Mouse (Mus musculus) lung, adult 18-20 months (tissue): ENCODE measurements around the gene Fam81a.

ENCODE experiments used
- DNase-seq, 2 experiments: peaks; one replicate each; pipeline ENCODE4 v3.0.0; 2022; ENCODE audit warnings: mixed read lengths in 2 of 2

Gene Fam81a

DNA sequence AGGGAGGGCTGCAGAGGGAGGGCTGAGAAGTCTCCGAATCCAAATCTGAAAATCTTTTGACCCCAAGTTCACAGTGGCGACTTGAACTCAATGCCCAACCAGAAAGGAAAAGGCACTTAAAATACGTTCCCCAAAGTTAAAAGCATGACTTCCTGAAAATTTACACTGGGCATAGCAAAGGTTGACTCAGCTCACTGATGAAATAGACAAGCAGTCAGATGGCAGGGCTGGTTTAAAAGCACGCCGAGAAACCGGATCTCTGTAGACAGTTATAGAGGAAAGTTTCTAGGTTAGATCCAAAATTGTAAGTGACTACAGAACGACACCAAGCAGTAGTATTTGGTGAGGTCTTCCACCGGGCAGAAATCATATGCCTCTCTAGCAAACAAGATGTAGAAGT is 92.5 kb downstream of the Fam81a start:
- DNase-seq: no peak

DNA sequence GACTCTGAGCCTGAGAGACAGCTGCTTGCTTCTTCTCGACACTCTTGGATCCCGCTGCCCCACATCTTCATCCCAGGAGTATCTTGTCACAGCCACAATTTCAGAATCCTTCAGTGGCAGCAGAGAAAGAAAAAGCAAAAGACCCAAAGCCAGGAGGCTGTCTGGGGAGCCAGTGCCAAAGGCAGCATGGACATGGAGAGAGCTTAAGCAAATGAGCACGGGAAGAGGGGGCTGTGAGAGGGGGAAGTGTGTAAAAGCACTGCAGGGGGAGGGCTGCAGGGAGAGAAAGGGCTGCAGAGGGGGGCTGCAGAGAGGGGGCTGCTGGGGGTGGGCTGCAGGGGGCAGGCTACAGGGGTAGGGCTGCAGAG is 93.0 kb downstream of the Fam81a start:
- DNase-seq: no peak

DNA sequence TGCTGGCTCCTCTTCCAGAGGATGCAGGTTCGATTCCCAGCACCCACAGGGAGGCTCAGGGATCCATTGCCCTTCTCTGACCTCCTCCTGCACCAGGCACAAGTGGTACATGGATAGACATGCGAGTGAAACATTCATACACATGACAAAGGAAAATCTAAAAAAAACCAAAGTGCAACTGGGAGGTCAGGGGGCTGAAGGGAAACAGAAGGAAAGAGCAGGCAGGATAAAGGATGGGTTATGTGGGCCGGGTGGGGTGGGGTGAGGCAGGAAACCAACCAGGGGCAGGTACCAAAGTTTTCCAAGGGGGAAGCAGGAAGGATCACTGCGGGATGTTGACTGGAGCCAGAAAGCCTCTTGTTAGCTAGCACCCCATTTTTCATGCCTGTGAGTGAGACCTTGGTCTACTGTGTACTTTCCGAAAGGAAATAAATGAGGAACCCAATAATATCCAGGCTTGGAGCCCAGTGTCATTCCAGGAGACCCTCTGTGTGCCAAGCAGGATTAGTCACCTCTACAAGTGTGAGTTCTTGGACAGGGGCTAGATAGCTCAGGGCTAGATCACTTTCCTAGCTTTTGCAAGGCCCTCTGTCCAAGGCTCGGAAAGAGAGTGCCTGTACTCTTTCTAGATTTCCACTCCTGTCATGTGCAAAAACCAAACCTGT is 93.5 kb downstream of the Fam81a start:
- no peak for DNase-seq

DNA sequence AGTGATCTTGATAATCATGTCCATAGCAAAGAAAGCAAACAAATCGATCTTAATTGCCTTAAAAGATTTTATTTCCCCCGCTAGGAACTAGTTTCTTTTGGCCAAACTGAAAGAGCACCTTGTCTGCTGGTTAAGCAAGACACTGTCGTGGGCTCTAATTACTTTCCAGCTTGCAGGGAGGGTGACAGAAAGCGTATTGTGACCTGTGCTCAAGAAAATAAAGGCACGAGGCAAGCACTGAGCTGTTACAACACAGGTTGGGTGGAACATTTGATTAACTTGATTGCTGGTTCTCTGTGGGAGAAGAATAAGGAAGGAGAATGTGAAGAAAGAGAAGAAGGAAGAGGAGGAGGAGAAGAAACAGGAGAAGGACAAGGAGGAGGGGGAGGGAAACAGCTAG is 94.1 kb downstream of the Fam81a start:
- no peak for DNase-seq

DNA sequence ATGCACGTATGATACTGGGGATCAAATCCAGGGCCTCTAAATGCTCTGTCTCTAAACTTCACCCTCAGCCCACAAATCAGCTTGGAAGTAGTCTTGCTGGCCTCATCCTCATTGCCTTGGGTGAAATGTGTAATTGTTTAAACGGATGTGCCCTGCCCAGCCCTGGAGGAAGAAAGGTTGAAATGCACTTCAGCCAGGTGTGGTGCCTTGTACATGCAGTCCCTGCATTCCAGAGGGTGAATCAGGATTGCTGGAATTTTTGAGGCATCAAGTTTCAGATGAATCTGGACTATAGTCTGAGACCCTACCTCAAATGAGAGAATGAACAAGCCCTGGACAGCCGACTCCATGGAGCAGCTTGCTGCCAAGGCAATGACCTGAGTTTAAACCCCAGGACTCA is 94.5 kb downstream of the Fam81a start:
- DNase-seq: no peak

DNA sequence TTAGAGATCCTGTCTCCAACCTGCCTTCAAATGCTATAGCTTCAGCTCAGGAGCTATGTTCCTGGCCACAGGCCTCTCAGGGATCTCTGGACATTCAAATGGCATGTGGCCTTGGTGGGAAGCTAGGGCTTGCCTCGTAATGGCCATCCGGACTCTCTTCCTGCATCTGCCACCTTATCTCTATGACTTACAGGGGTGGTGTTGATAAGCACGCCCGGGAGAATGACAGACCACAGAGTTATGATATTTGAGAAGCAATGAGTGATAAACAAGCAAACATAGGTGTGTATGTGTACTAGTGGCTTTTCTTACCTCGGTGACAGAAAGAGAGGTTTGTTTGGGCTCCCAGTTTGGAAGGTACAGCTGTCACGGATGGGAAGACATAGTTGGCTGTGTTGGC is 96.1 kb downstream of the Fam81a start:
- no peak for DNase-seq

DNA sequence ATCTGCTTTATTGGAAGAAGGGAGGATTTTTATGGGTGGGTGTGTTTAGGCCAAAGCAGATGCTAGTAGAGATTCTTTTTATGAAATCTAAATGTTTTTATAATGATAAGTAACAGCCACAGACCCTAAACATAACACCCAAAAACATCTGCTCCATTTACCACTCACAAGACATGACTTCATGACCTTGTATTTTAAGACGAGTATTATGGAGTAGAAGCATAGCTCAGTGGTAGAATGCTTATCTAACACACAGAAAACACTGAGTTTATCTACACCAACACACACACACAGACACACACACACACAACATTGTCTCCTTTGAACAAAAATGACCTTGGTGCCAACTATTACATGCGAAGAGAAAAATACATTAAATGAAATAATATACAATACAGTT is 97.5 kb downstream of the Fam81a start:
- DNase-seq: no peak

DNA sequence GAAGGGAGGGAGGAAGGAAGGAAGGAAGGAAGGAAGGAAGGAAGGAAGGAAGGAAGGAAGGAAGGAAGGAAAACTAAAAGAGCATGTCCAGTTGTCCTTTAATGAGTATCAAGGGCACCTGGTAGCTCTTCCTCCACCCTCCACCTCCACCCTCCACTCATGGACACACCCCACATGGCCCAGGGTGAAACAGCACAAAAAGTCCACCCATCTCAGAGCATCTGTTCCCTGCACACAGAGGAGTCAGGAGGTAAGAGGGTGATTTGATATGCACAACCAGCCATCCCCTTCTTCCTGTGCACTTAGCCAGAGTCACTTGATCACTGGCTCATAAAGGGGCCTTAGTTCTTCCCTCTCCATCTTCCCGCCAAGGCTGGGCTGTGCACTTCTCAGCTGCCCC is 99.4 kb downstream of the Fam81a start:
- DNase-seq: no peak

DNA sequence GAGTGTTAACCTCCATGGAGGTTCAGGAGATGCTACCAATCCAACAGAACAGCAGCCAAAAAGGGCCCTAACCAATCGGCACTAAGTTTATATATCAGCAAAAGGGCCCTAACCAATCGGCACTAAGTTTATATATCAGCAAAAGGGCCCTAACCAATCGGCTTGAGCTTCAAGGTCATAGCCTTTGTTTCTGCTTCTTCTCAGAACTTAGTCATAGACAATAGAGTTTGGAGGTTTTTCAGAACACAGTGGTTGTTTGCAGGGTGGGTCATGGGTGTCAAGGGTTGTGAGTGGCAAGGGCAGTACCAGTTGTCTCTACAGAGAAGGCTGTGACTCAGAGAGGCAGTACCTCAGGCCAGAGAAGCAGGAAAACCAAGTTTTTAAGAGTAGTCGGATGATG is 100.2 kb downstream of the Fam81a start:
- no peak for DNase-seq

DNA sequence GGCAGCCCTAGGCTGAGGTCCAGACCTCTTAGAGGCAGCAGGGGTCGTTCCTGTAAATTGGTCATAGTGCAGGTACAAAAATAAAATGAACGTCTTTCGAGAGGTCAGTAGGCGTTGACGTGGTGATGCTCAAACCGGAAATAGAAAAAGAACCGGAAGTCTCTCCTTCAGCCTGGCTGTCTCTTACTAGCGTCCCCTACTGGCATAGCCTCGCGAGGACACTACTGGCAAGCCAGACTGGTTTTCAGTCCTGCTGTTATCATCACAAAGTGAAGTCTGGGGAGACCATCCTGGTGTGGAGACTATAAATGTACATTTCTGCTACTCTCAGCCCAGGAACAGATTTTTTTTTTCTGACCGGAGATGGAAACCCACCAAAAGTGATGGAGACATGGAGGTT is 101.8 kb downstream of the Fam81a start:
- DNase-seq: no peak

DNA sequence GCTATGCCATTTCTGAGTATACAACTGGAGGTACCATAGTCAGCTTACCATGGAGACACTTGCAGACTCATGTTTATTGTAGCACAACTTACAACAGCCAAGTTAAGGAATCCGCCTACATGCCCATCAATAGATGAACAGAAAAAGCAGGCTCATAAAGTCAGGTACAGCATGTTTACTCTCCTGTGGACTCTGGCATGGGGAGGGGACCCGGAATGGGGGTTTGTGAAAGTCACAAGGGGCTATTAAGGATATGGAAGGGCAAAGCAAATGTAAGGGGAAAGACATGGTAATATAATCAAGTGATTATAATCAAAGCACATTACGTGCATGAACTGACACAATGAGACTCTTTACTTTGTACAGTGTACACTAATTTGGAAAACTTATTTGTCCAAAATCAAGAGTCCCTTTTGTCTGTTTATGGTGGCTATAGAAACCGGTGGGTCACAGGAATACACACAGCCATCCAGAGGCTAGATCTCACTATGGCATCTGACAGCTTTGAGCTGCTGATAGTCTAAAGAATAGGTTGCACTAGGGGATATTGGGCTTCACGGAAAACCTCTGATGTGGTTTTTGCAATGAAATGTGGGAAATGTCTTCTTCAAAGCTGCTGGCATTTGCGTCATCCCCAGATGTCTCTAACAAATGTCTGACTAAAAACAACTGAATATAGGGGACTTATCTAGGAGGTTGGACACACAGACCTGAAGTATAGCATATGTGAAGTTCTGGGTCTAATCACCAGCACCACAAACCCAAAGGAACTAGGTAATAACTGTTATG is 102.6 kb downstream of the Fam81a start:
- DNase-seq: no peak
